Mouse (Mus musculus) megakaryocyte, embryonic 14.5 days (primary cell): ENCODE results near the gene Kdelc2.

Experiments
- FLI1 ChIP-seq: IDR thresholded peaks from 2 replicates; pipeline ENCODE4 v1.6.1; 2012; ENCODE audit warnings: low read length, inconsistent platforms, mixed read lengths
- GATA1 ChIP-seq: IDR thresholded peaks from 3 replicates; pipeline ENCODE4 v1.6.1; 2012; ENCODE audit warnings: mixed read lengths, low read length, inconsistent platforms, borderline replicate concordance

- no peak for TF ChIP-seq GATA1
- TF ChIP-seq FLI1 = no peak
Observed at GRCm38 (mm10) chr9:53371339-53371738, 12.5 kb upstream of the Kdelc2 start.
